Mouse (Mus musculus) ES-E14 (cell line): ENCODE results near the gene Prickle2. TPM values are rescaled to one million over a fixed set of nuclear protein-coding genes. Genes with fewer than 3 reads are reported as not detected.

ENCODE experiments used
- DNase-seq: peaks from one replicate; pipeline ENCODE4 v3.0.0-alpha.2; 2013; ENCODE audit warnings: low read depth, low spot score
- H3K27ac ChIP-seq: 2 replicates; pipeline ENCODE4 v1.5.1; 2012; ENCODE audit warnings: low read depth, mild to moderate bottlenecking, low read length, moderate library complexity, mixed read lengths; ENCODE audit not compliant: poor library complexity, insufficient read depth, severe bottlenecking
- H3K36me3 ChIP-seq: 2 replicates; pipeline ENCODE4 v1.6.1; 2012; ENCODE audit warnings: mild to moderate bottlenecking, low read length, moderate library complexity, mixed read lengths; ENCODE audit not compliant: control insufficient read depth, poor library complexity, insufficient read depth, severe bottlenecking
- H3K4me1 ChIP-seq, 2 experiments: fragments of 150-350 bp in 1 of 2; sonication (generic) in 1 of 2; 2 replicates each; pipeline ENCODE4 v1.6.1; 2012; ENCODE audit warnings: low read length in 2 of 2, mild to moderate bottlenecking in 1 of 2, mixed read lengths in 1 of 2; ENCODE audit not compliant: control insufficient read depth in 2 of 2, insufficient read depth in 2 of 2, poor library complexity in 1 of 2
- H3K4me3 ChIP-seq, 2 experiments: fragments of 150-350 bp in 1 of 2; sonication (generic) in 1 of 2; 2 replicates each; pipeline ENCODE4 v1.5.1; 2012; ENCODE audit warnings: low read length in 2 of 2, low read depth in 1 of 2, mild to moderate bottlenecking in 1 of 2, mixed read lengths in 1 of 2; ENCODE audit not compliant: insufficient read depth in 1 of 2, poor library complexity in 1 of 2, severe bottlenecking in 1 of 2
- H3K9ac ChIP-seq: 2 replicates; pipeline ENCODE4 v1.6.1; 2012; ENCODE audit warnings: low read depth, mild to moderate bottlenecking, low read length, mixed read lengths; ENCODE audit not compliant: poor library complexity, insufficient read depth, severe bottlenecking
- H3K9me3 ChIP-seq: fragments of 150-350 bp; sonication (generic); 2 replicates; pipeline ENCODE4 v1.6.1; 2012; ENCODE audit warnings: low read depth, mild to moderate bottlenecking, low read length; ENCODE audit not compliant: control insufficient read depth, insufficient read depth
- CHD2 ChIP-seq: IDR thresholded peaks from 2 replicates; pipeline ENCODE4 v1.6.1; 2014; ENCODE audit warnings: mild to moderate bottlenecking, low read depth, low read length, inconsistent platforms
- HCFC1 ChIP-seq: IDR thresholded peaks from 2 replicates; pipeline ENCODE4 v1.6.1; 2012; ENCODE audit warnings: low read length, inconsistent platforms, borderline replicate concordance; ENCODE audit not compliant: insufficient read depth
- MAFK ChIP-seq: IDR thresholded peaks from 2 replicates; pipeline ENCODE4 v1.6.1; 2014; ENCODE audit warnings: mild to moderate bottlenecking, low read depth, low read length, inconsistent platforms; ENCODE audit not compliant: insufficient read depth
- ZC3H11A ChIP-seq: IDR thresholded peaks from 2 replicates; pipeline ENCODE4 v1.6.1; 2012; ENCODE audit warnings: low read depth, mild to moderate bottlenecking, inconsistent platforms, low read length, borderline replicate concordance
- ZNF384 ChIP-seq: IDR thresholded peaks from 2 replicates; pipeline ENCODE4 v1.6.1; 2012; ENCODE audit warnings: low read depth, low read length, inconsistent platforms
- in situ Hi-C, 2 experiments: fragments of 600-800 bp; cut with MboI; formaldehyde crosslinking; loops; one replicate each; pipeline ENCODE4 v1.15.1; 2025; ENCODE audit warnings: low sequenced_read_pairs in 2 of 2, inconsistent platforms in 1 of 2; ENCODE audit not compliant: unreplicated experiment in 2 of 2
- total RNA-seq: library from RNA; depleted of rRNA; stranded (reverse); fragments of 300-350 nt; gene quantifications from 2 replicates; pipeline ENCODE4 v1.2.3, GENCODE M21; 2012

The Prickle2 gene
- total RNA-seq, 1 experiment: 1.2 TPM

DNA sequence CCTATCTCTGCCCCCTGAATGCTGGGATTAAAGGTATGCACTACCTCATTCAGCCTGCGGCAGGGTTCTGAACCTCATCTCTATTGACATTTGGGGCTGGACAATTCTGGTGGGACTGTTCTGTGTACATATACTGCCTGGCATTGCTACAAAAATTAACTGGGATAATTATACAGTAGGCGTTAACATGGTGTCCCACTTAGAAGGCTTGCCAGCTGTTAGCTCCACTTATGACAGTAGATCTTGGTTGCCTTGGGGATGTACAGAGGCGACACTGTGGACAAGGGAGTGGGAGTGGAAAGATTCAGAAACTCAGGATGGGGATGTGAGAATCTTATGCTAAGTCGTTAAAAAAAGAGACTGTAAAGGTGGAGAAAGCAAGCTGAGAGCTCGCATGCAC lies 311.3 kb downstream of the Prickle2 start:
- no peak for DNase-seq
- in situ Hi-C loops: no loop called here
- H3K36me3 ChIP-seq: no peaks in the 10 kb centered on the region
- no peak overlapping the region for H3K9ac ChIP-seq
- no peaks in the 10 kb centered on the region for H3K9me3 ChIP-seq
- TF ChIP-seq ZNF384 (no peak), ZC3H11A (no peak), MAFK (no peak), CHD2 (no peak)
- H3K4me1 ChIP-seq: no peaks in the 10 kb centered on the region
- no peak overlapping the region for H3K27ac ChIP-seq
- no peak overlapping the region for H3K4me3 ChIP-seq

DNA sequence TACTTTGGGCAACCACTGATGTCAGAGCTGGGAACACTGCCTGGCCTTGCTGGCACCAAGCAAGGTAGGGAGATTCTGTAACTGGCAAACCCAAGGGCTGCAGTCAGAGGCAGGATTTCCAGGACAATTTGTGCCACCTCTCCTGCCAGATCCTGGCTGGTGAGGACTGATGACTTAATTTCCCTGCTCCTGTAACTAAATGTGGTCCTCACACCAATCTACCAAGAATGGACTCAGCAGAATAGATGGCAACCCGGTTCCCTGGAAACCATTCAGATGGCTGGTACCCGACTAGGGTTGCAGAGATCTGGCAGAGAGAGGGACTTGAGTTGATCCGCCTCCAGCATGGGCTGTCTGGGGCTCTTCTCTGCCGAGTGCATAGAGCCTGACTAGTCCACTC lies 315.6 kb downstream of the Prickle2 start:
- no peak for TF ChIP-seq HCFC1
- TF ChIP-seq MAFK: no peak
- no peak for TF ChIP-seq ZNF384
- TF ChIP-seq CHD2: no peak
- TF ChIP-seq ZC3H11A: no peak
- no peaks in the 10 kb centered on the region for H3K4me1 ChIP-seq
- no peak overlapping the region for H3K27ac ChIP-seq
- no peak for DNase-seq
- H3K9me3 ChIP-seq: no peaks in the 10 kb centered on the region
- no peak overlapping the region for H3K9ac ChIP-seq
- no peak overlapping the region for H3K4me3 ChIP-seq
- in situ Hi-C loops: no loop called here
- H3K36me3 ChIP-seq: no peaks in the 10 kb centered on the region

DNA sequence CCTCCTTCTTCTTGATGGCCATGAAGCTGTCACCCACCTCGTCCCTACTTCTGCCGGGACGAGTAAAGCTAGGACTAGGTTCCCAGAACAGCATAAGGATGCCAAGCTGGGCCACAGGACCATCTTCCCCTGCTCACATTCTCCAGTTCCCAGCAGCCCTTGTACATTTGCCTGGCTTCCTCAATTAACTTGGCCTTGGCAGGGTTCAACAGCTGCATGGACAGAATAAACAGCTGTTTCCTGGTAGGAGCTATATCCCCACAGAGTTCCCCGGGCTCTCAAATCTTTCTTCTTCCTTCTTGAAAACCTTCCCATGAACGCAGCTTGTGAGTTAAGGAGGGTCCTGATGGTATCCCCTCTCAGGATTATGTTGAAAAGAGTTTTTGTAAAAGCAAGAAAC lies 317.3 kb downstream of the Prickle2 start:
- no peaks in the 10 kb centered on the region for H3K36me3 ChIP-seq
- DNase-seq: no peak
- in situ Hi-C loops: no loop called here
- H3K27ac ChIP-seq: no peak overlapping the region
- no peak overlapping the region for H3K9ac ChIP-seq
- H3K9me3 ChIP-seq: no peaks in the 10 kb centered on the region
- TF ChIP-seq ZNF384 (no peak), HCFC1 (no peak), ZC3H11A (no peak), MAFK (no peak)
- H3K4me3 ChIP-seq: no peak overlapping the region
- H3K4me1 ChIP-seq: no peaks in the 10 kb centered on the region

DNA sequence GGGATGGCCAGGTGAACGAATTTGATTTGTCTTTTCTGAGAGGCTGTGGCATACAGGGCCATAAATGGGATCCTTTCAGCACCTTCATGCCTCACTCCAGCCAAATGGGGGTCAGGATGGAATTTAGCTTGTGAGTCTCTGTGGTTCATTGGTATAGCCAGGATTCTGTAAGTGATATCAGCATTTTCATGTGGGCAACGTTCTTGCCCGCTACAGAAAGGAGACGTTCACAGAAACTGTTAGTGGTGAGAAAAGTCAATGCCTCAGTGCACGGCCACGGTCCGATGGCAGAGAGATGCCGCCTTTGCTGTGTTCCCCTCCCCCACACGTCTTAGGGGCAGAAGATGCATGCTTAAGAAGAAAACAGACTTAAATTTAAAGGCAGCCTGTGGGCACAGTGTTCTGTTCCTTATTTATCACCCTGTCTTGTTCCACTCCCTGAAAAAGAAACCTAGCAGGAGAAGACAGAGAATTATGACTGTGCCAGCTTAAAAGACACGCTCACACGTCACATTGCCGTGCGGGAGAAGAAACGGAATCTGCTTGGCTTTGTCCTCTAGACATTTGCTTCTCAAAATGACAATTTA lies 322.7 kb downstream of the Prickle2 start:
- H3K4me1 ChIP-seq: no peaks in the 10 kb centered on the region
- no peaks in the 10 kb centered on the region for H3K36me3 ChIP-seq
- DNase-seq: no peak
- H3K27ac ChIP-seq: no peak overlapping the region
- no peak overlapping the region for H3K9ac ChIP-seq
- no peak for TF ChIP-seq ZNF384
- no peak for TF ChIP-seq MAFK
- no peak for TF ChIP-seq HCFC1
- no peak for TF ChIP-seq ZC3H11A
- no peak for TF ChIP-seq CHD2
- no peak overlapping the region for H3K4me3 ChIP-seq
- no peaks in the 10 kb centered on the region for H3K9me3 ChIP-seq
- in situ Hi-C loops: no loop called here

DNA sequence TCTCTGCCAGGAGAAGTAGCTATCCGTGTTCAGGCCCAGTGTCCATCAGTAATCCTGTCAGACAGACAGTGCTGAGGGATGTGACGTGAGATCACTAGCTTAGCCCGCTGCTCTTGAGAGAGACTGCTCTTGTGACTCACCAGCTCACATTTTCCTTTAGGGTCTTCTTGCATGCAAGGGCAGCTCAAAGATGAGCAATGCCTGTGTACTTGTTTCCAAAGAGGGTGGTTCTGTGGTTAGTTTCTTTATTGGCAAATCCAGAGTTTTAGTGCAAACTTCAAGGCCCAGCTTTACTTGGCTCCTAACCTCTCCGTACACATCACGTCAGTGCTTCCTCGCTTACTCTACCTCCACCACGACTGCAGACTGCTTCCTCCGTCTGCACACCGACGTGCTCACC lies 324.9 kb downstream of the Prickle2 start:
- no peak overlapping the region for H3K9ac ChIP-seq
- no peak overlapping the region for H3K4me3 ChIP-seq
- H3K27ac ChIP-seq: no peak overlapping the region
- no peak for DNase-seq
- H3K9me3 ChIP-seq: no peaks in the 10 kb centered on the region
- no peaks in the 10 kb centered on the region for H3K4me1 ChIP-seq
- in situ Hi-C loops: no loop called here
- TF ChIP-seq HCFC1: no peak
- TF ChIP-seq MAFK: no peak
- TF ChIP-seq CHD2: no peak
- TF ChIP-seq ZNF384: no peak
- no peak for TF ChIP-seq ZC3H11A
- H3K36me3 ChIP-seq: no peaks in the 10 kb centered on the region
